Mouse (Mus musculus): ENCODE measurements around the gene Tab1. TPM values are rescaled to one million over a fixed set of nuclear protein-coding genes. Genes with fewer than 3 reads are reported as not detected.

Gene Tab1
- polyA plus RNA-seq, 1 experiment from 2014 or later, result 26.9 TPM

- H3K4me1 ChIP-seq (ENCODE audit: control insufficient read depth, insufficient read depth, low read length), result no peaks in the 10 kb centered on the region
- H3K4me2 ChIP-seq (ENCODE audit: low read depth, low read length), result no peak overlapping the region
- no peaks in the 10 kb centered on the region for H3K9me3 ChIP-seq (replicated peaks; ENCODE audit: control insufficient read depth, low read length)
- no peaks in the 10 kb centered on the region for H3K36me3 ChIP-seq (replicated peaks; ENCODE audit: control insufficient read depth, insufficient read depth, low read depth, low read length)
- H3K27me3 ChIP-seq (ENCODE audit: control insufficient read depth, insufficient read depth, low read length), result no peaks in the 10 kb centered on the region
- no peak overlapping the region for H3K9ac ChIP-seq (replicated peaks; ENCODE audit: low read length)
- 51% methylated on average over 2 of the region's 2 CpGs for WGBS
- H3K4me3 ChIP-seq (ENCODE audit: low read depth, low read length), result no peak overlapping the region
- no peak for ATAC-seq (replicated peaks; ENCODE audit: insufficient number of reproducible peaks, low FRiP score, low TSS enrichment, low read depth)
- no peak overlapping the region for H3K27ac ChIP-seq (replicated peaks; ENCODE audit: low read depth, low read length)
- DNase-seq (ENCODE audit: low spot score), result no peak
These were observed 66.6 kb downstream of the Tab1 start for GRCm38 (mm10) chr15:80199556-80199955.

GRCm38 (mm10) chr15:80202111-80202775 lies 69.3 kb downstream of the Tab1 start:
- no peak overlapping the region for H3K4me3 ChIP-seq (ENCODE audit: low read depth, low read length)
- H3K9me3 ChIP-seq (replicated peaks; ENCODE audit: control insufficient read depth, low read length), result no peaks in the 10 kb centered on the region
- WGBS, result 86% methylated on average over 6 of the region's 6 CpGs
- H3K4me1 ChIP-seq (ENCODE audit: control insufficient read depth, insufficient read depth, low read length), result no peaks in the 10 kb centered on the region
- no peak overlapping the region for H3K9ac ChIP-seq (replicated peaks; ENCODE audit: low read length)
- no peak for DNase-seq (ENCODE audit: low spot score)
- ATAC-seq (replicated peaks; ENCODE audit: insufficient number of reproducible peaks, low FRiP score, low TSS enrichment, low read depth), result no peak
- no peaks in the 10 kb centered on the region for H3K27me3 ChIP-seq (ENCODE audit: control insufficient read depth, insufficient read depth, low read length)
- no peak overlapping the region for H3K4me2 ChIP-seq (ENCODE audit: low read depth, low read length)
- H3K27ac ChIP-seq (replicated peaks; ENCODE audit: low read depth, low read length), result no peak overlapping the region
- H3K36me3 ChIP-seq (replicated peaks; ENCODE audit: control insufficient read depth, insufficient read depth, low read depth, low read length), result no peaks in the 10 kb centered on the region

GRCm38 (mm10) chr15:80203406-80203805 lies 70.5 kb downstream of the Tab1 start:
- no peak overlapping the region for H3K9ac ChIP-seq (replicated peaks; ENCODE audit: low read length)
- no peaks in the 10 kb centered on the region for H3K36me3 ChIP-seq (replicated peaks; ENCODE audit: control insufficient read depth, insufficient read depth, low read depth, low read length)
- H3K4me3 ChIP-seq (ENCODE audit: low read depth, low read length), result no peak overlapping the region
- no peaks in the 10 kb centered on the region for H3K9me3 ChIP-seq (replicated peaks; ENCODE audit: control insufficient read depth, low read length)
- no peaks in the 10 kb centered on the region for H3K4me1 ChIP-seq (ENCODE audit: control insufficient read depth, insufficient read depth, low read length)
- ATAC-seq (replicated peaks; ENCODE audit: insufficient number of reproducible peaks, low FRiP score, low TSS enrichment, low read depth), result no peak
- no peak overlapping the region for H3K4me2 ChIP-seq (ENCODE audit: low read depth, low read length)
- H3K27ac ChIP-seq (replicated peaks; ENCODE audit: low read depth, low read length), result no peak overlapping the region
- H3K27me3 ChIP-seq (ENCODE audit: control insufficient read depth, insufficient read depth, low read length), result no peaks in the 10 kb centered on the region
- 35% methylated on average over 4 of the region's 4 CpGs for WGBS
- DNase-seq (ENCODE audit: low spot score), result peak; percentile 68

- Histone ChIP-seq H3K4me2 (ENCODE audit: low read depth, low read length) (no peak overlapping the region), H3K36me3 (replicated peaks; ENCODE audit: control insufficient read depth, insufficient read depth, low read depth, low read length) (no peaks in the 10 kb centered on the region), H3K27ac (replicated peaks; ENCODE audit: low read depth, low read length) (no peak overlapping the region), H3K9me3 (replicated peaks; ENCODE audit: control insufficient read depth, low read length) (no peaks in the 10 kb centered on the region), H3K9ac (replicated peaks; ENCODE audit: low read length) (no peak overlapping the region), H3K4me3 (ENCODE audit: low read depth, low read length) (no peak overlapping the region), H3K27me3 (ENCODE audit: control insufficient read depth, insufficient read depth, low read length) (no peaks in the 10 kb centered on the region), H3K4me1 (ENCODE audit: control insufficient read depth, insufficient read depth, low read length) (no peaks in the 10 kb centered on the region)
- no peak for DNase-seq (ENCODE audit: low spot score)
- no peak for ATAC-seq (replicated peaks; ENCODE audit: insufficient number of reproducible peaks, low FRiP score, low TSS enrichment, low read depth)
- WGBS, result 77% methylated on average over 3 of the region's 3 CpGs
These were observed 73.2 kb downstream of the Tab1 start for GRCm38 (mm10) chr15:80206057-80206565.

GRCm38 (mm10) chr15:80208446-80208845 lies 75.5 kb downstream of the Tab1 start:
- H3K4me3 ChIP-seq (ENCODE audit: low read depth, low read length), result no peak overlapping the region
- H3K4me1 ChIP-seq (ENCODE audit: control insufficient read depth, insufficient read depth, low read length), result no peaks in the 10 kb centered on the region
- H3K9me3 ChIP-seq (replicated peaks; ENCODE audit: control insufficient read depth, low read length), result no peaks in the 10 kb centered on the region
- 33% methylated on average over 4 of the region's 4 CpGs for WGBS
- no peak overlapping the region for H3K27ac ChIP-seq (replicated peaks; ENCODE audit: low read depth, low read length)
- H3K27me3 ChIP-seq (ENCODE audit: control insufficient read depth, insufficient read depth, low read length), result no peaks in the 10 kb centered on the region
- ATAC-seq (replicated peaks; ENCODE audit: insufficient number of reproducible peaks, low FRiP score, low TSS enrichment, low read depth) (no peak), DNase-seq (ENCODE audit: low spot score) (no peak)
- no peak overlapping the region for H3K4me2 ChIP-seq (ENCODE audit: low read depth, low read length)
- peaks cover 3% of the 10 kb centered on the region; the same call in 1 of the 2 replicates for H3K36me3 ChIP-seq (replicated peaks; ENCODE audit: control insufficient read depth, insufficient read depth, low read depth, low read length)
- no peak overlapping the region for H3K9ac ChIP-seq (replicated peaks; ENCODE audit: low read length)

Other genes with a start within 250 kb of the Tab1 start
- 7.6 and 7.9 TPM in 2 replicates for gene Apobec3, start 241.5 kb upstream of the Tab1 start, polyA plus RNA-seq (2014; fragmentation: Nextera tagmentation; extraction: Ambion mirVana)
- 0.75 and 1.3 TPM in 2 replicates for gene Cbx7, start 162.0 kb upstream of the Tab1 start, polyA plus RNA-seq (2014; fragmentation: Nextera tagmentation; extraction: Ambion mirVana)
- 2.5 and 2.8 TPM in 2 replicates for gene Pdgfb, start 118.2 kb upstream of the Tab1 start, polyA plus RNA-seq (2014; fragmentation: Nextera tagmentation; extraction: Ambion mirVana)
- gene Syngr1, start 41.8 kb upstream of the Tab1 start, polyA plus RNA-seq (2014; fragmentation: Nextera tagmentation; extraction: Ambion mirVana), result 6.4 and 8.3 TPM in 2 replicates
- 1,289 and 1,347 TPM in 2 replicates for gene Rpl3, start 41.3 kb upstream of the Tab1 start, polyA plus RNA-seq (2014; fragmentation: Nextera tagmentation; extraction: Ambion mirVana)
- gene Mgat3, start 40.6 kb downstream of the Tab1 start, polyA plus RNA-seq (2014; fragmentation: Nextera tagmentation; extraction: Ambion mirVana), result 9.9 and 10.5 TPM in 2 replicates
- 35.7 and 36.7 TPM in 2 replicates for gene Mief1, start 100.9 kb downstream of the Tab1 start, polyA plus RNA-seq (2014; fragmentation: Nextera tagmentation; extraction: Ambion mirVana)
- not detected in 2 replicates for gene AC140267.1, start 102.7 kb downstream of the Tab1 start, polyA plus RNA-seq (2014; fragmentation: Nextera tagmentation; extraction: Ambion mirVana)
- 120 and 123 TPM in 2 replicates for gene Atf4, start 122.1 kb downstream of the Tab1 start, polyA plus RNA-seq (2014; fragmentation: Nextera tagmentation; extraction: Ambion mirVana)
- 81.3 and 83.1 TPM in 2 replicates for gene Rps19bp1, start 131.2 kb downstream of the Tab1 start, polyA plus RNA-seq (2014; fragmentation: Nextera tagmentation; extraction: Ambion mirVana)
- gene Cacna1i, start 154.1 kb downstream of the Tab1 start, polyA plus RNA-seq (2014; fragmentation: Nextera tagmentation; extraction: Ambion mirVana), result 0.11 TPM in 1 of 2 replicates, not detected in the other